Mouse (Mus musculus) E14TG2a.4 (cell line): ENCODE results near the gene Tma7.

ENCODE experiments used
- H3K27me3 ChIP-seq: 2 replicates; pipeline ENCODE4 v1.6.1; 2014; ENCODE audit warnings: low read length, control low read depth; ENCODE audit not compliant: insufficient read depth
- H3K36me3 ChIP-seq: 2 replicates; pipeline ENCODE4 v1.6.1; 2014; ENCODE audit warnings: low read length, control low read depth; ENCODE audit not compliant: insufficient read depth
- H3K4me1 ChIP-seq: replicated peaks from 2 replicates; pipeline ENCODE4 v1.6.1; 2014; ENCODE audit warnings: low read depth, low read length, control low read depth
- H3K4me3 ChIP-seq: replicated peaks from 2 replicates; pipeline ENCODE4 v1.5.1; 2014; ENCODE audit warnings: mild to moderate bottlenecking, low read length
- H3K9me3 ChIP-seq: 2 replicates; pipeline ENCODE4 v1.6.1; 2014; ENCODE audit warnings: low read length, control low read depth
- CTCF ChIP-seq: conservative IDR thresholded peaks from 2 replicates; pipeline ENCODE4 v1.5.1; 2014; ENCODE audit warnings: low read length
- NANOG ChIP-seq: IDR thresholded peaks from 2 replicates; pipeline ENCODE4 v1.6.1; 2014; ENCODE audit warnings: borderline replicate concordance, low read length, mixed read lengths
- POU5F1 ChIP-seq: IDR thresholded peaks from 2 replicates; pipeline ENCODE4 v1.6.1; 2014; ENCODE audit warnings: low read length, borderline replicate concordance

Gene Tma7

GRCm38 (mm10) chr9:109028421-109028820 is 54.0 kb downstream of the Tma7 start:
- Histone ChIP-seq H3K27me3 (no peaks in the 10 kb centered on the region), H3K4me3 (no peak overlapping the region)
- TF ChIP-seq NANOG (no peak), CTCF (no peak), POU5F1 (no peak)

GRCm38 (mm10) chr9:109027521-109027920 is 54.9 kb downstream of the Tma7 start:
- peaks cover 39% of the 10 kb centered on the region for H3K4me1 ChIP-seq
- TF ChIP-seq NANOG (no peak), CTCF (no peak), POU5F1 (no peak)
- H3K4me3 ChIP-seq = no peak overlapping the region
- H3K9me3 ChIP-seq = no peaks in the 10 kb centered on the region
- no peaks in the 10 kb centered on the region for H3K27me3 ChIP-seq
- peaks cover 6% of the 10 kb centered on the region; the same call in 1 of the 2 replicates for H3K36me3 ChIP-seq

More at GRCm38 (mm10) chr9:109028421-109028820, 54.0 kb downstream of the Tma7 start:
- H3K36me3 ChIP-seq = peaks cover 6% of the 10 kb centered on the region; the same call in 1 of the 2 replicates
- H3K4me1 ChIP-seq = peaks cover 48% of the 10 kb centered on the region
- H3K9me3 ChIP-seq = no peaks in the 10 kb centered on the region
